Mouse (Mus musculus) WW6 (cell line): ENCODE data around the gene Rgs3.

Experiments used
- DNase-seq: peaks from one replicate; pipeline ENCODE4 v3.0.0-alpha.2; 2013; ENCODE audit warnings: low read depth, low spot score

Gene Rgs3

DNA sequence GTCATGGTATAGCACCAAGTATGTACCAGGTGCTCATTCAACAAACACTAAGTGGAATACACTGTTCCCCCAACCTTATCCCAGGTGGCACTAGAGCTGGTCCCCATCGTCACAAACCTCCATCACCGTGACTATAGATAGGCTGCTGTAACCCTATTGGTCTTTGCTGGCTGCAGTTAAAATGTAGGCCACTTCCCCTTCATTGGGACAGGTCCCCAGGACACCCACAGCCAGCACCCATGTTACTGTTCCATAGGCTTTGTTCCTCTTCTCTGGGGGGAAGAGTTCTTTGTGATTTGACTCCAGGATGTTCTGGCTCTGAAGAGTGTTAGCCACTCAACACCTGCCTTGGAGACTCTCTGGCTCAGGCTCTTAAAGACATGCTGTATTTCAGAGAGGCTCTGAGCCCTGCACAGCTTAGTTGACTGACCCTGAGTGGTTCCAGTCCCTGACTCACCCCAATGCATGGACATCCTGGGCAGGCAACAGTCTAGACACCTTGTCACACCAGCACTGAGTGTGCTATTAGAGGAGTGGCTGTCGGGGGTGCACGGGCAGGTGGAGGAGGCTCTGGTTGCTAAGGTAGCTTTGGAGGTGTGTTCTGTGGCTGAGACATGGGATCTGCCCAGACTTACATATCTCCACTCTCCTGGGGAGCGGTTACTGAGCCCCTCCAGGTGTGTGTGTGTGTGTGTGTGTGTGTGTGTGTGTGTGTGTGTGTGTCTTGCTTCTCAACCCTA lies 94.4 kb downstream of the Rgs3 start:
- no peak for DNase-seq

DNA sequence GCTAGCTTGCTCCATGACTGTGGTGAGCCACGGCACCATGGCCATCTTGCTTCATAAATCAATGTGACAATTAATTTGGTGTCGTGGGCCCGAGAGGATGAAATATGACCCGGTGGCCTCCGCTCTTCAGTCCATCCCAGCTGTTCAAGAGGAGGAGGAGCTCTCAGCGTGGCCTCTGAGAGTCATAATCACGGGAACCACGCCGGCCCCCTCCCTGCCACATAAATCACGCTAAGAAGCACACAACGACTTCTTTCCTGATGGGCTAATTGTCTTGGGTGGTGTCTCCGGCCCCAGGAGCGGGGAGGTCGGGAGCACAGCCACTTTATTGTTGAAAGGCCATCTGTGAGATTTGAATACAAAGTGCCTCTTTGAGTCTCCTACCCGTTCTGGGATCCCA lies 99.6 kb downstream of the Rgs3 start:
- DNase-seq, result no peak

DNA sequence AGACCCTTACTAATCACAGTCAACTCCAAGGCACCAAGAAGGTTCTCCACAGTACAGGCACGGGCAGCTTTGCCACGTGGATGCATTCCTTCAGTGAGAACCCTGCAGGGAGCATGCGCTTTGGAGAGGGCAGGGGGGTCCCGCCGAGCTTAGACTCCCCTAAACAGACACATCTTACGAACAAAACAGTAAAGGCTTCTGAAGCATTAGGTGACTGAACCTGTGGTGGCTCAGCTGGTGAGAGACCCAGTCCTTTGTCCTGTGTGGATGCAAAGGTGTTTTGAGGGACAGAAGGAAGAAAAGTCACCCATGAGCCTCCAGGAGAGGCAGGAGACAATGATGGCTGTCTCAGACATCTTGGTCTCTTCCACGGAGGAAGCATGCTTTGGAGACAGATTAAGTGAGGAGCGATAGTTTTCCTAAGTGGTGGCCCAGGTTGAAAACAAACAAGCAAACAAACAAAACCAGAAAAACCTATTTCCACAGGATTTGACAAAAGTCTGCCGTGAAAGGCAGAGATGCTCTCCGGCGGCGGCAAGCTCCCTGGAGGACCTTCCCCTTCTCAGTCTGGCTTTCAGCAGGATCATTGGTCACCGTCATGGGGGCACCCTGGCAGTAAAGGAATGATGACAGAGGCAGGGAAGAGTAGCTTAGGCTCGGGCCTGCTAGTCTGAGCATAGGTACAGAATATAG lies 100.4 kb downstream of the Rgs3 start:
- no peak for DNase-seq

DNA sequence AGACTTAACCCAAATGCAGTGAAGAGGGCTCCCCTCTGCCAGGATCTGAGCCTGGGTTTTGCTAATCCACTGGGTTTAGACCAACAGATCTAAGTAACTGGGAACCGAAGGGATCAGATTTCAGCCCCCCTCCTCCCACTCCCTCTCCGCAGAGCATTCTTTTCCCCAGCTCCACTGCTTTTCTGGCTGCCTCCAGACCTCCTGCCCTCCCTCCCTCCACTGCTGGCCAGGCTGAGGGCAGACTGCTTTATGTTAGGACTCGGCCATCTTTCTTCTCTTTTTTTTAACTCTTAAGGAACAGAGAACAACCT lies 100.9 kb downstream of the Rgs3 start:
- DNase-seq, result peak; percentile 20

DNA sequence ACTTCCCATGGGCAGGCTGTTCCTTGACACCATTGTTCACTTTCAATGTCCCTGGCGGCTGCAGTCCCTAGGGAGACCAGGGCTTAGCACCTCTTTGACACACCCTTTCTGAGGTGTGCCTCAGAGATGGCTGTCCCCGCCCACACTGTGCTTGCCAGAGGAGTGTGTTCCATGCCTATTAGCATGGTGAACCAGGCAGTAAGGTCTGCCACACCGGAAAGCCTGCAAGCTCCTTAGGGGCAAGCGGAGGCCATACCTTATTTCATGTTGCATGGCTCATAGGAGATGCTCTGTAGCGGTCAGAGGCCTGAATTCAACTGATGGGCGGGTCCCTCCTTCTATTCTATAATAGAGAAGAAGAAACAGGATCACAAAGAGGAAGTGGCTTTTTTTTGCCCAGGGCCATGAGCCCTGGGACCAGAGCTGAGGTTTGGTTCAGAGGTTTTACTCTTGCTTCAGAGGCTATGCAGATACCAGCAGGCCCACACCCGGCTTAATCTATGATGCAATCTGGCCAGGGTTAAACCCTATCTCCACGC lies 101.7 kb downstream of the Rgs3 start:
- DNase-seq, result peak; percentile 45

DNA sequence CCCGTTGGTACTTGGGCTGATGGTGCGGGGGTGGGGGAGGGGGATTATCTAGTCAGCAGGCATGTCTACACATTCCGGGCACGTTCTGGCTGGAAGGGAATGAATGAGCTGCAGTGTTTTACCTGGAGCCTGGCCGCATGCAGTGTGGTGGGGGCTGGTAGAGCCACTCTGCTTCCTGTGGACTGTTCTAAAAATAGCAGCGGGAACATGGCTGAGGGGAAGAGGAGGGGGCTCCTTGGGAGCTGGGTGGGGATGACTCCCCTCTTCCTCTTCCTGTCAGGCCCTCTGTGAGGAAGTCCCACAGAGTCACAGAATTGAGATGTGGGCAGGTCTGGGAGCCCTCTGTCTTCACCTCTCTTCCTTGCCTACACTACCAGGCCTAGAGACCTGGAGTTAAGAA lies 103.7 kb downstream of the Rgs3 start:
- no peak for DNase-seq

DNA sequence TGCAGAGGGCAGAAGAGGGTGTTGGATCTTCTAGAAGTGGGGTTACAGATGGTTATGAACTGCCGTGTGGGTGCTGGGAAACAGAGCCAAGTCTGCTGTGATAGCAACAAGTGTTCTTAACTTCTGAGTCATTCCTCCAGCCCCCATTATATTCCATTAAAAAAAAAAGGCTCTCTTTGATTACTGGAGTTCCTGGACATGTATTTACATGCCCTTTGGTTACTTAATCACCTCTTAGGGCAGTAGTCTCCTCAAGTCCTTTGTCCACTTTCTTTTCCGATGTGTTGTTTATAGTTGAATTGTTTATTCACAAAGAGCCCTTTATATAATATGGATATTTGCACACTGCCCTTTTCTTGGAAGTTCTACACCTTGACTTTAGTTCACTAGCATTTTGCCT lies 106.2 kb downstream of the Rgs3 start:
- DNase-seq, result no peak

DNA sequence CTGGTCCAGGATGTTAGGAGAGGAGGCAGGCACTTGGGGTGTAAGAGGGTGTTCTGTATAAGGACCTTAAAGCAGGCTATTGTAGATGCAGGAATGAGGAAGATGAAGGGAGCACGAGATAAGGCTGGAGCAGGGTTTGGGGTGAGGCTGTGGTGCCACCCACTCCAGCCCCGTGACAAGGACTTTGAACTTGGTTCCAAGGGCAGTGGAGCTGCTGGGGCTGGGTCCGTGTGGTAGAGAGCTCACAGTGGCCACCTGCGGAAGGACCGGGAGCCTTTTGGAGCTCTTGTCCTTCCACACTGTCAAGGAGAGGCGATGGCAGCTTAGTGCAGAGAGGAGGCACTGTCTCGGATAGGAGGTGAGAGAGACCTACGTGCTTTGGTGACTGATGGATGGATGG lies 109.0 kb downstream of the Rgs3 start:
- DNase-seq, result no peak

DNA sequence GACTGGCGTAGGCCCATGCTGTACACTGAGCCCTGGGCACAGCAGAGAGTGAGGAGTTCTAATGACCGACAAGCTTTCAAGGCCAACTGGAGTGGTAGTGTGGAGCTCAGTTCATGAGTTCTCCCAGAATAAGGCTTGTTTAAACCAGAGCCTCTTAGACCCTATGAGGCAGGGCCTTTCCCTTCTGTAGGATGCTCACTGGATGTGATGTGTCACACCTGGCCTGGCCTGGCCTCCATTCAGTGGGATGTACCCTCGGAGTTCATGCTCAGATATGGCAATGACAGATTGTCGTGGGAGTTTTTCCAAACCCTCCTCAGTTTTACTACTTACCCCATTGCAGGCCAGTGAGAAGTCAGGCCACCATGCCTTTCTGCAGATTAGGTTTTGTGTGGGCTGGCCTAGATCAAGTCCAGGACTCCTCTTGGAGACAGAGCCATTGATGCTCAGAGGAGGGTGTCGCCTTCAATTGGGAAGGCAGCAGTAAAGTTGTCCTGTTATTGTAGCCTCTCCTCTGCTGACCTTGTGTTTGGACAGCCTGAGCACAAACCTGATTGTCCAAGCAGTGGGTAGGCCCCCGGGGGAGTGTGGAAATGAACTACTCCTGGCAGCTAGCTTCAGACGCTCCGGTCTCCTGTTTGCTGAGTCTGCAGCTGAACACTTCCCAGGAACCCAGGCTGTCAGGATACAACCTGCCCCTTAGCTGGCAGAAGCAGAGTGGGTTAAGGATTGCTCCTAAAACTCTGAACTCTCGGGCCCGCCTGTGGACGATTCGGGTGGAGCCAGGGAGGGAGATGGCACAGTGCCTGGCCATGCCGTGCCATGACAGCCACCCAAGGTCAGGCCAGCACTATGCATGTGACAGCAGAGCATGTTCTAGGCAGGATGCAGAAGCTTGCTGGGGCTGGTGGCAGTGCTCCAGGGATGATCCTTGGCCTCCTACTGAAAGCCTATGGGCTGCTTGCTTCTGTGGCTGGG lies 109.7 kb downstream of the Rgs3 start:
- no peak for DNase-seq

DNA sequence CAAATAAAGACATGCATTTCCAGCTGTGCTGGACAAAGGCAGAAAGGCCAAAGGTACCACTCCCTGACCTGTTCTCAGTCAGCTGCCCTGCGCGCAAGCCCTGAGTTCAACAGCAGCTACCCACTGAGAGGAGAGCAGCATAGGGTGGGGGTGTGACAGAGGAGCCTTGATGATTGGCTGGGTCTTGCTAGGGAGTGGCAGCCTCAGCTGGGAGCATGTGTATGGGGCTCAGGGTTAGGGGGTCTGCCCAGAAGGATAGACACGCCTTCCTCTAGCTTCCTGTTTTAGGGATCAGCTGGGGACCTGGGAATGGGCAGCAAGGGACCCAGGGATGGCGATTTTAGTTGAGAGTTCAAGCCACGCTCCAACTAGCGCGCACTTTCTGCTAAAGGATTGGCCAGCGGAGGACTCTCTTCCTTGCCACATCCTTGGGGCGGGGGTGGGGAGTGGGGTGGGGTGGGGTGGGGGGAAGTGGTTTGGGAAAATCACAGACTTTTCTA lies 113.9 kb downstream of the Rgs3 start:
- DNase-seq, result no peak

DNA sequence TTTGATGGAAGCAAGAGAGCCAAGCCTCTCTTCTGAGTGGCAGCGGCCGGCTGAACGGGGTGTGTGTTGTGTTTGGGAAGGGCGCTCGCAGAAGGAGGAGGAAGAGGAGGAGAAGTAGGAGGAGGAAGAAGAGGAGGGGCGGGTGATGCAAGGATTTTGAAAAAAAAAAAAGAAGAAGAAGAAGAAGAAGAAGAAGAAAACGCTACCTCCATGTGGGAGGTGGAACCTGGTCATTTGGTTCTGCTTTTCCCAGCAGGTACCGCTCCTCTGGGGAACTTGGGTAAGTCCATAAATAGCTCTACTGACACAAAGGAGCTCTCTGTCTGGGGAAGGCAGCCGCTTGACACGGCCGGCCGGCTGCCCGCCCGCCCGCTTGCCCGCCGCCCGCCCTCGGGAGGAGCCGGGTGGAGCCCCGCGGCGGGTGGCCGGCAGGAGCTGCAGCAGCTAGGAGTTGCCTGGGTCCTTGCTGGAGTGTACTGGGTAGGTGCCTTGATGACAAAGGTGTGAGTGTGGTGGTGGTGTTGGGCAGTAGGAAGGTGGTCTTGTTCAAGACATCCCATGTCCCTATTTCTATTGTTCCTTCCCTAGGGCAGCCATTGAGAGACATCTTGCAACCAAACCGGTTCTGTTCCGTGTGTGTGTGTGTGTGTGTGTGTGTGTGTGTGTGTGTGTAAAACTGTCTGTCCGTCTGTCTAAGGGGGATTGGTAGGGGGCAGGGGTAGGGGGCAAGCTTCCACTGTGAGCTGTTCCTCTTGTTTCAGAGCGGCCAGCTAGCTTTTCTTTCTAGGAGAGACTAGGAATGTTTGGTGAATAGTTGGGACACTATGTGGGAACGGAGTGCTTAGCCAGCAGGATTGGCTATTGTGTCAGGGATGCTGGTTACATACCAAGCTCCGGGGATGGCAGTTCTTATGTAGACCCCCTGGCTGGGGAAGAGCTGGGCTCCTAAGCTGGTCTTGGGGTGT lies 114.7 kb downstream of the Rgs3 start:
- no peak for DNase-seq

DNA sequence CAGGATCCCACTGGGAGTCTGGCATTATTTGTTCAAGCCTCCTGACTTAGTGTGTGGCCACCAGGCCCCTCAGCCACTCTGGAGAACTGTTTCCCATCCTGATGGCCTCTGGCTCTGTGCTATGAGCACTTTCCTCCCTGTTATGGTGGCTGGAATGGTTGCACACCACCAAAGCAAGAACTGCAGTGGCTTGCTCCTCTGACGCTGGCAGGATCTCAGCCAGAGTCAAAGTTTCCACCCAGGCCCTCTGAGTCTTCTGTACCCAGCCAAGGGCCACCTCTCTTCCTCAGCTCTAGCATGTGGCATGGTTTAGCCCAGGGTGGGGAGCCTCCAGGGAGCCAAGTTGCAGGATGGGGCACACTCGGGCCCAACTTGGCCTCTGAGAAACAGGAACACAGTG lies 115.7 kb downstream of the Rgs3 start:
- DNase-seq, result no peak

DNA sequence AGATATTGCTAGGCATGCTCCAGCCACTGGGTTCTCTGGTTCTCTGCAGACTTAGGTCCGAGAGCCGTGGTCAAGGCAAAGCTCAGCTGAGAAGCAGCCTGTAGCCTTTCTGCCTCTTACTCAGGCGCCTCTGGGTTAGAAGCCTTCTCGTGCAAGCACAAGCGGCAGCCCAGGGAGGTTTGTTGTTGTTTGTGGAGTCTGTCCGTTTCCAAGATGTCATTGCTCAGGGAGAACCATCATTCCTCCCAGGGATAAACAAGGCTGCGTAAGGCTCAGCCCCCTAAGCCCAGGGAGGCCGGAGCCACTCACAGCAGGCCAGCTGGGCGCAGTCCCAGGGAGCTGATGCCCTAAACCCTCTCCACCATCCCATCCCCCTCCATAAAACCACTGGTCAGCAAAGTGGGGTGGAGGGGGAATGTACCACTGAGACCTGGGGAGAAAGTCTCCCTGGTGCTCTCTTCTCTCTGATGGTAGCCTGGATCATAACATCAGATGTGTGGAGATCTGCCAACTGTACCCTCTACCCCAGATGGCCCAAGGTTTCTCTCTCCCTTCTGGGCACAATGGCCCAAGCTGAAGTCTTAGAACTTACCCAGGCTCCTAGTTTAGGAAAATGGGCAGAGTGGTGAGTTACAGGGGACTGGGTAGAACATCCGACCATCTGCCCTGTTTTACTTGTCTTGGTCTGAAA lies 117.5 kb downstream of the Rgs3 start:
- no peak for DNase-seq

DNA sequence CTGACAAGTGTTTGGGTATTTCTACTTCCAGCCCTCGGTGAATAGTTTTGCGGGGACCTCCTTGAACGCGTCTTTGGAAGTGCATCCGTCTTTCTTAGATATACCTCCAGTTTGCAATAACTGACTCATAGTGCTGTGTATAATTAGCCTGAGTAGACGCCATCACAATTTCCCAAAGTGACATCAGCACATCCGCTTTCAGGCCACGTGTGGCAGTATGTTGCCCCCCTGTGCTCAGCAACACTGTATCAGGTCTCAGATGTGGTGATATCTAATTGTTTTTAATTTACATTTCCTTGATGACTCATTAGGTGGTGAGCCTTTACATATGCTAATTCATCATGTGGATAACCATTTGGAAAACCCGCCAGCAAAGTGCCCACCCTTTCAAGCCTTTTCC lies 119.5 kb downstream of the Rgs3 start:
- DNase-seq, result no peak

DNA sequence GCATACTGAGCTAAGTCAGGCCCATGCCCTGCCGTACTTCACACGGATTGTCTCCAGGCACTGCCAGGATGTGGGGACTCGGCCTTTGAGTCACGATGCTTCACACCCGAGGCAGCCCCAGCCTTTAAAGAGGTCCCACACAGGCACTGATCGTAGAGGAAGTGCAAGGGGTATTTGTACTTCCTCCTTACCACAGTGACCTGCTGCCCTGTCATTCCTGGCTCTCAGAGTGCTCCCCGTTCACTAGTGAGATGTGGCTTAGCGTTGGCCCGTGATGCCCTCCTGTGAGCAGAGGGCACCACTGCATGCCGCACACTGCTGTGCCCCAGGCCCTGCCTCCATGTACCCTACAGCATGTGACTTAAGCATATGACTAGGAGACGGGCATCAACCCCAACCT lies 121.8 kb downstream of the Rgs3 start:
- no peak for DNase-seq

DNA sequence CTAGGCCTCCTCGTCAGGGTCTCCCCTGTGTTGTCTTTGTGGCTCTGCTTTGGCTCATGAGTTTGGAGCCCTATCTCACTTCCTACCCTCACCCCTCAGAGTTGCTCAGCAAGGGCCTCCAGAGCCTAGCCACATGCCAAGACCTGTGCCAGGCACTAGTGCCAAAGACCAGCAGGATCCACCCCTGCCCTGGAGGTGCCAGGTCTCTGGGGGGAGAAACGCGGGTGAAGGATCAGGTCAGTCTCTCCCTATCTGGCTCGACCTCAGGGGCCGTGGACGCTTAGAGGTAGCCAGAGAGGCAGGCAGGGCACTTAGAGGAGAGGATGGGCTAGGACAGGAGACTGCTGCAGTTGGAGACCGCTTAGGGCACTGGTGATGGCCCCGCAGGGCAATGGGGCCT lies 122.7 kb downstream of the Rgs3 start:
- DNase-seq, result no peak

DNA sequence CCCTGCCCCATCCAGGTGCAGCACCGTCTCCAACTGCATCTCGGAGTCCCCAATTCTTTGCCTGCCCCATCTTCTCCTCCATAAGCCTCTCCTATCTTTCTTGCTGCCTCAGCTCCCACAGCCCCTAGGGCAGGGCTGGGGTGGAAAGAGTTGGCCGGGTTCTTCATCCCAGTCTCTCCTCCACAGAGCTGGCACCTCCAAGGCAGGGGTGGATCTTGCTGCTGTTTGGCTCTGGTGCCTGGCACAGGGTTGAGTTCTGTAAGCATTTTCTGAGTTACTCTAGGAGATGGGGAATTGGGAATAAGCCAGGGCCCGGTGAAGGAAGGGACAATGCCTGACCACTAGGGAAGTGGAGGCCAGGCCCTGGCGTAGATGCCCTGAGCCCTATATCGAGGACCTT lies 123.5 kb downstream of the Rgs3 start:
- no peak for DNase-seq

DNA sequence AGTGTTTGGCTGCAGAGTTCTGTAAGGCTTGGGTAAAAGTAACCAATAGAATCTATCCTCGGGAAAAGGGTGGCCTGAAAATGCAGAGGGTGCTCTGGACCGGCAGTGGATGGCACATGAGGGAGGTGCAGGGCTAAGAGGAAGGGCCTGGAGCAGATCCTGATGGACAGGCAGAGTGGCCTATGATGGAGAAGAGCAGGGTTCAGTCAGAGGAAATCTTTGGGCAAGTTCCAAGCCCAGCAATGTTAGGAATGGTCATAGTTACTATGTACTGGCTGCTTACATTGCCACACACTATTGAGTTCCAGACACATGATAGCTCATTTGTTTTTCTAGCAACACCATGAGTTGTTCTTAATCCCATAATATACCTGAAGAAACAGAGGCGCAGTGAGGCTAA lies 124.7 kb downstream of the Rgs3 start:
- DNase-seq, result no peak

DNA sequence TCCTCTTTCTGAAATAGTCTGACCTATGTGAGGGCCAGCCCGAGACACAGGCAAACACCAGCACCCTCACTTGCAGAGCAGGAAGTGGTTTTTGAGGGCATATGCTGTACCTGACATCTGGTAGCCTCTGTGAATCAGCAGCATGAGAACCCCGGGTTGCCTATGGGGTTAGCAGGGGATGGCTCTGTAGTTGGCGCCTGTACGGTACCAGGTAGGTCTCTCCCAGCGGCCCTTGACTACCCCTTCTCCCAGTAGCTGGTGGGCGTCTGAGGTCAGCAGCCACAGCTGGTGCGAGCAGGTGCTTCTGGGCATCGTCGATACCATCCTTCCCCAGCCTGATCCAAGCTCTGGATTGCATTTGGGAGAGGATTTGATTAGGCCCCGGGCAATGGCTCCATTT lies 125.6 kb downstream of the Rgs3 start:
- no peak for DNase-seq

DNA sequence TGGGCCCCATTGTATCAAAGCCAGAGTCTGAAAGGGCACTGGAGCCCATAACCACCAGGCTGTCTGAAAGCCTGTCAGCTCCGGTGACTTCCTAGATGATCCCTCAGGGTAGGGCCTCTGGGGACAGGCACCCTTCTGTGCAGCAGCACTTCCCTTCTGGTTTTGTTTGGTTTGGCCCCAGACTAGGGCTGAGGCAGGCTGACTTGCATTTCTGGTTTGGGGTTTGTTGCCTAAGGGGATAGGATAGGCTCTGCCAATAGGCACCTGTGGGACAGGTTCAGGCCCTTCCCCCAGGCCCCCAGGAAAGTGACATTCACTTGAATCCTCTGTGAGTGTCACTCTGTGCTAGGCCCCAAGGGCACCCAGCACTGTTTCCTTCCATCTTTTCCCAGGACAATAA lies 127.1 kb downstream of the Rgs3 start:
- DNase-seq, result no peak
